Mouse (Mus musculus) megakaryocyte, adult 5-6 weeks (primary cell): ENCODE measurements around the gene Iqcd. TPM values are rescaled to one million over a fixed set of nuclear protein-coding genes. Genes with fewer than 3 reads are reported as not detected.

ENCODE experiments used
- ATAC-seq: 2 replicates; pipeline ENCODE4 v1.8.0; 2016; ENCODE audit warnings: mild to moderate bottlenecking, inconsistent platforms; ENCODE audit not compliant: poor library complexity, severe bottlenecking
- total RNA-seq, 2 experiments: library from RNA; stranded (forward) in 1 of 2; stranded (reverse) in 1 of 2; fragments of 153-499, 151-499 nt in 1 of 2; fragments of 221-1000, 200-1000 nt in 1 of 2; gene quantifications; 2 replicates each; pipeline versions ENCODE4 v1.2.3 to v1.2.4; 2015 to 2017

The Iqcd gene
- total RNA-seq, 2 experiments from 2014 or later: 0.11 to 0.18 TPM

GRCm38 (mm10) chr5:120570289-120570897 lies 18.4 kb upstream of the Iqcd start:
- peak; percentile 96 for ATAC-seq

- no peak for ATAC-seq
Observed at GRCm38 (mm10) chr5:120571056-120571740, 17.6 kb upstream of the Iqcd start.

GRCm38 (mm10) chr5:120574469-120575063 lies 14.2 kb upstream of the Iqcd start:
- ATAC-seq: no peak

GRCm38 (mm10) chr5:120576781-120577301 lies 12.0 kb upstream of the Iqcd start:
- ATAC-seq: peak; percentile 47

- ATAC-seq: peak; percentile 25
Observed at GRCm38 (mm10) chr5:120577935-120578441, 10.8 kb upstream of the Iqcd start.

GRCm38 (mm10) chr5:120578504-120579081 lies 10.2 kb upstream of the Iqcd start:
- ATAC-seq: peak; percentile 71

GRCm38 (mm10) chr5:120579211-120579897 lies 9.5 kb upstream of the Iqcd start:
- ATAC-seq: peak; percentile 51

GRCm38 (mm10) chr5:120579898-120580626 lies 8.8 kb upstream of the Iqcd start:
- no peak for ATAC-seq

- ATAC-seq: no peak
Observed at GRCm38 (mm10) chr5:120582002-120582401, 6.8 kb upstream of the Iqcd start.

- no peak for ATAC-seq
Observed at GRCm38 (mm10) chr5:120583511-120583910, 5.3 kb upstream of the Iqcd start.

GRCm38 (mm10) chr5:120584968-120585367 lies 3.8 kb upstream of the Iqcd start:
- ATAC-seq: no peak

GRCm38 (mm10) chr5:120586741-120587615 lies 1.8 kb upstream of the Iqcd start:
- no peak for ATAC-seq

- ATAC-seq: no peak
Observed at GRCm38 (mm10) chr5:120587616-120587926, 1.2 kb upstream of the Iqcd start.

GRCm38 (mm10) chr5:120587940-120588568 lies 762 bp upstream of the Iqcd start:
- no peak for ATAC-seq

GRCm38 (mm10) chr5:120590356-120591010 lies 1.7 kb downstream of the Iqcd start:
- no peak for ATAC-seq

GRCm38 (mm10) chr5:120592141-120592540 lies 3.3 kb downstream of the Iqcd start:
- ATAC-seq: no peak

GRCm38 (mm10) chr5:120594485-120594884 lies 5.7 kb downstream of the Iqcd start:
- no peak for ATAC-seq

GRCm38 (mm10) chr5:120599625-120600024 lies 10.8 kb downstream of the Iqcd start:
- ATAC-seq: 0 out of 2 replicates have a peak, but pooled peaks have one; percentile 13
